Mouse (Mus musculus): ENCODE measurements around the gene Tppp3. TPM values are rescaled to one million over a fixed set of nuclear protein-coding genes. Genes with fewer than 3 reads are reported as not detected.

Tppp3 gene
- polyA plus RNA-seq, 1 experiment from 2014 or later, result 256 TPM

GRCm38 (mm10) chr8:105466246-105466645, 5.1 kb downstream of the Tppp3 start:
- ATAC-seq, result no peak
- 76% methylated on average over 6 of the region's 6 CpGs for WGBS
- Histone ChIP-seq H3K4me2 (ENCODE audit: low read length) (no peak overlapping the region), H3K36me3 (ENCODE audit: control insufficient read depth, insufficient read depth, low read length) (peaks cover 7% of the 10 kb centered on the region), H3K27me3 (replicated peaks; ENCODE audit: control insufficient read depth, insufficient read depth, low read length) (no peaks in the 10 kb centered on the region), H3K4me1 (ENCODE audit: control insufficient read depth, insufficient read depth, low read depth, low read length) (peaks cover 39% of the 10 kb centered on the region), H3K27ac (ENCODE audit: low read depth, low read length) (peak overlapping the region; percentile 71), H3K4me3 (ENCODE audit: low read length) (no peak overlapping the region), H3K9ac (ENCODE audit: low read depth, low read length) (0 out of 2 replicates have a peak overlapping the region, but pooled peaks have one; percentile 13), H3K9me3 (ENCODE audit: control insufficient read depth, low read length) (no peaks in the 10 kb centered on the region)

GRCm38 (mm10) chr8:105464595-105464994, 6.7 kb downstream of the Tppp3 start:
- ATAC-seq, result no peak
- H3K36me3 ChIP-seq (ENCODE audit: control insufficient read depth, insufficient read depth, low read length), result peaks cover 7% of the 10 kb centered on the region
- H3K27me3 ChIP-seq (replicated peaks; ENCODE audit: control insufficient read depth, insufficient read depth, low read length), result no peaks in the 10 kb centered on the region
- peaks cover 27% of the 10 kb centered on the region for H3K4me1 ChIP-seq (ENCODE audit: control insufficient read depth, insufficient read depth, low read depth, low read length)
- no peak overlapping the region for H3K4me3 ChIP-seq (ENCODE audit: low read length)
- no peak overlapping the region for H3K4me2 ChIP-seq (ENCODE audit: low read length)
- no peaks in the 10 kb centered on the region for H3K9me3 ChIP-seq (ENCODE audit: control insufficient read depth, low read length)
- peak overlapping the region; percentile 34; the same call in 1 of the 2 replicates for H3K27ac ChIP-seq (ENCODE audit: low read depth, low read length)
- 63% methylated on average over 7 of the region's 7 CpGs for WGBS
- H3K9ac ChIP-seq (ENCODE audit: low read depth, low read length), result peak overlapping the region; percentile 35

DNA sequence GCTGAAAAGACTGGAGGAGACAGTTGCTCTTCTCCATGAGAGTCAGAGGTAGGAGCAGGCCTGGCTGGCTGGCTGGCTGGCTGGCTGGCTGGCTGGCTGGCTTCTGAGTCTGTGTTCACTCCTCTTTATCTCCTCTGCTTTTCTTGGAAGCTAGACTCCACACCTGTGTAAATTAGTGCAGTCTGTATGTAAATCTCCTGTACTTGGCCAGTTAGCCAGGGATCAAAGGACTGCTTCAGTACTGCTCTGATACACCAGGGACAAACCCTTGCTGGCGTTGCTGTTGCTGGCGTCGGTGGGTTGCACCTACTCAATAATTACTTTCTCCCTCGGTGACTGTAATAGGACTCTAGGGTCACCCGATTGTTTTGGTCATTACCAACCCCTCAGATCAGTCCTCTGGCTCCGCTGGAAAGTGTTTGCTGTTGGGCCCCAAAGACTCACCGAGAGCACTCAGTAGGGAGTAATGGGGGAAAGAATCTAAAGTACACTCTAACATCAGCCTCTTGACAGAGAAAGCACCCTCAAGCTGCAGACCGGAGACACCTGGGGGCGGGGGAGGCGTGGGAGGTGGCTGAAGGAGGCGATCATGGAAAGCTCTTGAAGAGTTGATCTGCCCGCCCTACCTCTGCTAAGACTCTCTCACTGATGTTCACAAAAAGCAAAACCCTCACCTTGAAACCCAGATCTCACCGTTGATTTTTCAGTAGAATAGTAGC, 10.1 kb downstream of the Tppp3 start:
- Histone ChIP-seq H3K36me3 (ENCODE audit: control insufficient read depth, insufficient read depth, low read length) (no peaks in the 10 kb centered on the region), H3K27me3 (replicated peaks; ENCODE audit: control insufficient read depth, insufficient read depth, low read length) (no peaks in the 10 kb centered on the region), H3K27ac (ENCODE audit: low read depth, low read length) (no peak overlapping the region), H3K4me2 (ENCODE audit: low read length) (no peak overlapping the region), H3K9me3 (ENCODE audit: control insufficient read depth, low read length) (no peaks in the 10 kb centered on the region), H3K4me3 (ENCODE audit: low read length) (no peak overlapping the region), H3K9ac (ENCODE audit: low read depth, low read length) (no peak overlapping the region), H3K4me1 (ENCODE audit: control insufficient read depth, insufficient read depth, low read depth, low read length) (peaks cover 7% of the 10 kb centered on the region)
- no peak for ATAC-seq
- 83% methylated on average over 13 of the region's 13 CpGs for WGBS

DNA sequence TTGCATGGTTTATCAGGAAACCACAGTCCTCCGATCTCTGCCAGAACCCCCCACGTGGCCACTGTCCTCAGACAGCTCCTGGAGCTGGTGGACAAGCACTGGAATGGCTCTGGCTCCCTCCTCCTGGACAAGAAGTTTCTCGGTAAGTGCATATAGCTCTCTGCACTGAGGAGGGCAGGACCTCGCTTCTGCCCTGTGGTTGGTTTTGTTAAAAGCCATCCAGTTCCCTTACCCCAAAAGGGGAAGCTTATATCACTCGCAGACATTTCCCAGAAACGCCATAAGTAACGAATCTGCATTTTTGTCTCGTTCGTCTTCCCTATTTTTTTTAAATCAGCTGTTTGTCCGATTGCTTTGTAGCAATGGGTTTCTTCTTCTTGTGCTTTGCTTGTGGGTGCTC, 16.1 kb downstream of the Tppp3 start:
- H3K9me3 ChIP-seq (ENCODE audit: control insufficient read depth, low read length), result no peaks in the 10 kb centered on the region
- H3K4me3 ChIP-seq (ENCODE audit: low read length), result no peak overlapping the region
- no peak for ATAC-seq
- H3K36me3 ChIP-seq (ENCODE audit: control insufficient read depth, insufficient read depth, low read length), result no peaks in the 10 kb centered on the region
- H3K27ac ChIP-seq (ENCODE audit: low read depth, low read length), result no peak overlapping the region
- H3K27me3 ChIP-seq (replicated peaks; ENCODE audit: control insufficient read depth, insufficient read depth, low read length), result no peaks in the 10 kb centered on the region
- no peak overlapping the region for H3K9ac ChIP-seq (ENCODE audit: low read depth, low read length)
- no peak overlapping the region for H3K4me2 ChIP-seq (ENCODE audit: low read length)
- no peaks in the 10 kb centered on the region for H3K4me1 ChIP-seq (ENCODE audit: control insufficient read depth, insufficient read depth, low read depth, low read length)
- 67% methylated on average over 10 of the region's 10 CpGs for WGBS

- no peaks in the 10 kb centered on the region for H3K27me3 ChIP-seq (replicated peaks; ENCODE audit: control insufficient read depth, insufficient read depth, low read length)
- H3K9me3 ChIP-seq (ENCODE audit: control insufficient read depth, low read length), result no peaks in the 10 kb centered on the region
- no peak; the same call in 1 of the 2 replicates for ATAC-seq
- no peak overlapping the region for H3K4me2 ChIP-seq (ENCODE audit: low read length)
- no peak overlapping the region for H3K4me3 ChIP-seq (ENCODE audit: low read length)
- no peaks in the 10 kb centered on the region for H3K4me1 ChIP-seq (ENCODE audit: control insufficient read depth, insufficient read depth, low read depth, low read length)
- H3K27ac ChIP-seq (ENCODE audit: low read depth, low read length), result no peak overlapping the region
- 59% methylated on average over 5 of the region's 5 CpGs for WGBS
- no peak overlapping the region for H3K9ac ChIP-seq (ENCODE audit: low read depth, low read length)
- no peaks in the 10 kb centered on the region for H3K36me3 ChIP-seq (ENCODE audit: control insufficient read depth, insufficient read depth, low read length)
These were observed 17.2 kb downstream of the Tppp3 start for GRCm38 (mm10) chr8:105454088-105454487.

DNA sequence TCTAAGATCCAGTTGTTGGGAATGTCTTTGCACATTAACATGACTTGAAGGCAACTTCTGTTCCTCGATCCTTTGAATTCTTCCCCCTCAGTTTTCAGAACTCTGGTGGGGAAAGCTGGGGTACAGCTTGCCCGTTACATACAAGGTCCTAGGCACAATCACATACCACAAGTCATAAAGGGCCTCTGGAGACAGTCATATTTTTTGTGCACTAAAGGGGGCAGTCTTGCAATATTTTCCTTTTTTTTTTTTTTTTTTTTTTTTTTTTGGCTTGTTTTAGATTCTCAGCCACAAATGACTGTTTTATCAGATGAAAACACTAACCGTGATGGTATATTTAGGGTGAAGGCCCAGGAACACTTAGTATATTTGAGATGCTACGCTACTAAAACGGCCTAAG, 18.0 kb downstream of the Tppp3 start:
- 82% methylated on average over 5 of the region's 5 CpGs for WGBS
- no peak for ATAC-seq

DNA sequence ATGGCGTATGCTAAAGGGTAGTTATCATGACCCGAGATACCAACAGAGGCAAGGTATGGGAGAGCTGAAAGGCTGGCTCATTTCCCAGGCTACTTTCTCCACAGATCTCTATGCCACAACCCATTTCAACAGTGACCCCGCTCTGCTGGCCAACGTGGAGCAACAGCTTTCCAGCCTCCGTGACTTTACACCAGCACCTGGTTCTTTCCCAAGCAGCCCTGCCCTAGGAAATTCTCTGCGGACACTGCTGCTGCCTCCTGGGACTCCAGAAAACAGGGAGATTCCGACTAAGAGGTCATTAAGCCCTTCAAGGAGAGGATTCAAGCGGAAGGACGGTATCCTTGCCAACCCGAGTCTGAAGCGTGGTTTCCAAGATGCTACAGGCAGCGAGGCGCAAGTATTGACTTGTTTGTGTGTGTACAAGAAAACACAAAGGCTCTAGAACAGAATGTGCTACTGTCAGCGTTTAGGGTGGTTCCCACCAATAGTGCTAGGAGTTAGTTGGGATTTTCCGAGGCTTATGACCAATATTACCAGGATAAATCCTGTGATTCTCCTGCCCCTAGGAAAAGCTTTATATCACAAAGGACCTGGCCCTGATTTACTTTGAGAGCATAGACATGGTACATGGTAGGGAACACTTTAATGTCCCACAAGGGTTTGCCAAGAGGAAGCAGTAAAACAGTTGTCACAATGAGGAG, 19.3 kb downstream of the Tppp3 start:
- Histone ChIP-seq H3K4me3 (ENCODE audit: low read length) (no peak overlapping the region), H3K27ac (ENCODE audit: low read depth, low read length) (no peak overlapping the region), H3K9ac (ENCODE audit: low read depth, low read length) (no peak overlapping the region), H3K4me1 (ENCODE audit: control insufficient read depth, insufficient read depth, low read depth, low read length) (no peaks in the 10 kb centered on the region), H3K27me3 (replicated peaks; ENCODE audit: control insufficient read depth, insufficient read depth, low read length) (no peaks in the 10 kb centered on the region), H3K4me2 (ENCODE audit: low read length) (no peak overlapping the region), H3K9me3 (ENCODE audit: control insufficient read depth, low read length) (no peaks in the 10 kb centered on the region), H3K36me3 (ENCODE audit: control insufficient read depth, insufficient read depth, low read length) (no peaks in the 10 kb centered on the region)
- WGBS, result 51% methylated on average over 15 of the region's 15 CpGs
- no peak for ATAC-seq

More for the DNA sequence above, 18.0 kb downstream of the Tppp3 start:
- Histone ChIP-seq H3K4me3 (ENCODE audit: low read length) (no peak overlapping the region), H3K4me1 (ENCODE audit: control insufficient read depth, insufficient read depth, low read depth, low read length) (no peaks in the 10 kb centered on the region), H3K27me3 (replicated peaks; ENCODE audit: control insufficient read depth, insufficient read depth, low read length) (no peaks in the 10 kb centered on the region), H3K9me3 (ENCODE audit: control insufficient read depth, low read length) (no peaks in the 10 kb centered on the region), H3K9ac (ENCODE audit: low read depth, low read length) (no peak overlapping the region), H3K27ac (ENCODE audit: low read depth, low read length) (no peak overlapping the region), H3K36me3 (ENCODE audit: control insufficient read depth, insufficient read depth, low read length) (no peaks in the 10 kb centered on the region), H3K4me2 (ENCODE audit: low read length) (no peak overlapping the region)

GRCm38 (mm10) chr8:105450977-105451376, 20.3 kb downstream of the Tppp3 start:
- H3K27me3 ChIP-seq (replicated peaks; ENCODE audit: control insufficient read depth, insufficient read depth, low read length), result no peaks in the 10 kb centered on the region
- 31% methylated on average over 1 of the region's 1 CpGs for WGBS
- H3K27ac ChIP-seq (ENCODE audit: low read depth, low read length), result no peak overlapping the region
- peaks cover 4% of the 10 kb centered on the region for H3K4me1 ChIP-seq (ENCODE audit: control insufficient read depth, insufficient read depth, low read depth, low read length)
- no peak overlapping the region for H3K4me3 ChIP-seq (ENCODE audit: low read length)
- no peak for ATAC-seq
- H3K36me3 ChIP-seq (ENCODE audit: control insufficient read depth, insufficient read depth, low read length), result no peaks in the 10 kb centered on the region
- no peak overlapping the region for H3K9ac ChIP-seq (ENCODE audit: low read depth, low read length)
- H3K9me3 ChIP-seq (ENCODE audit: control insufficient read depth, low read length), result no peaks in the 10 kb centered on the region
- no peak overlapping the region for H3K4me2 ChIP-seq (ENCODE audit: low read length)

DNA sequence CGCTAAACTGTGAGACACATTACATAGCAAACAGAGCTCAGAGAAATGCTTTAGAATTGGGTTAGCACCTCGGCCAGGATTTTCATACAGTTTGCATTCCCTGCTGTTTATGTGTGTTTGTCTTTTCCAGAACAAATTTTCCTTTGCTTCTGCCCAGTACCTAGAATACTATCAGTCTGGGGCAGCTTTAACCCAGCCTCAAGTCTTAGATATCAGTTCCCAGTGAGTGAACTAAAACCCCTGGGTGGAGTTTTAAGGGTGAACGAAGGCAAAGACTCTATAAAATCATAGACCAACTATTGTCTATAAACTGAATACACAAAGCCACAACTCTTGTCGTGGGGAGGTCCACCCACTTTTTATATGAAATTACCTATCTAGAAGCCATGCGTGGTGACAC, 22.7 kb downstream of the Tppp3 start:
- 87% methylated on average over 5 of the region's 5 CpGs for WGBS
- Histone ChIP-seq H3K27me3 (replicated peaks; ENCODE audit: control insufficient read depth, insufficient read depth, low read length) (no peaks in the 10 kb centered on the region), H3K4me1 (ENCODE audit: control insufficient read depth, insufficient read depth, low read depth, low read length) (peaks cover 12% of the 10 kb centered on the region), H3K4me2 (ENCODE audit: low read length) (no peak overlapping the region), H3K27ac (ENCODE audit: low read depth, low read length) (no peak overlapping the region), H3K9ac (ENCODE audit: low read depth, low read length) (no peak overlapping the region), H3K36me3 (ENCODE audit: control insufficient read depth, insufficient read depth, low read length) (no peaks in the 10 kb centered on the region), H3K4me3 (ENCODE audit: low read length) (no peak overlapping the region), H3K9me3 (ENCODE audit: control insufficient read depth, low read length) (no peaks in the 10 kb centered on the region)
- no peak for ATAC-seq
